Mouse (Mus musculus) induced T-regulatory cell, adult 2 months (primary cell): ENCODE data around the gene Rnf39.

ENCODE experiments used
- DNase-seq: peaks from one replicate; pipeline ENCODE4 v3.0.0-alpha.2; 2012; ENCODE audit warnings: low read depth

The Rnf39 gene

GRCm38 (mm10) chr17:36982253-36983155, 39.8 kb downstream of the Rnf39 start:
- peak; percentile 62 for DNase-seq

GRCm38 (mm10) chr17:36988475-36988874, 45.8 kb downstream of the Rnf39 start:
- DNase-seq = no peak

- DNase-seq = no peak
Measured at GRCm38 (mm10) chr17:36989437-36989836, 46.7 kb downstream of the Rnf39 start, which contains the start of gene H2-M5. TSS of gene H2-M5 (minus strand) at chr17:36989537.

GRCm38 (mm10) chr17:36990630-36991029, 47.9 kb downstream of the Rnf39 start:
- DNase-seq = peak; percentile 43

GRCm38 (mm10) chr17:36992336-36993104, 49.8 kb downstream of the Rnf39 start:
- DNase-seq = peak; percentile 53

GRCm38 (mm10) chr17:36993770-36994325, 51.1 kb downstream of the Rnf39 start:
- DNase-seq = no peak

- peak; percentile 22 for DNase-seq
Measured at GRCm38 (mm10) chr17:36994528-36994927, 51.8 kb downstream of the Rnf39 start.

GRCm38 (mm10) chr17:36995448-36995847, 52.7 kb downstream of the Rnf39 start:
- DNase-seq = no peak

- DNase-seq = peak; percentile 82
Measured at GRCm38 (mm10) chr17:36997033-36997735, 54.5 kb downstream of the Rnf39 start.
